Mouse (Mus musculus): ENCODE results near the gene Ybx3. TPM values are rescaled to one million over a fixed set of nuclear protein-coding genes. Genes with fewer than 3 reads are reported as not detected.
A peak's percentile ranks its signal among the peaks of the same experiment; 100 is the strongest.

Gene Ybx3
- total and polyA plus RNA-seq, 2 experiments = 16.8 to 18.3 TPM

GRCm38 (mm10) chr6:131419614-131420013 lies 31.3 kb upstream of the Ybx3 start:
- no peak for TF ChIP-seq CTCF (IDR thresholded peaks at IDR 0.05; ENCODE audit: low read depth, low read length)
- no peak for TF ChIP-seq POLR2A (IDR thresholded peaks at IDR 0.05; ENCODE audit: extremely low read depth, insufficient read depth, low read length)

GRCm38 (mm10) chr6:131418770-131419169 lies 30.5 kb upstream of the Ybx3 start:
- peaks cover 2% of the 10 kb centered on the region for H3K4me1 ChIP-seq (ENCODE audit: control insufficient read depth, insufficient read depth, low read length)
- no peaks in the 10 kb centered on the region for H3K27me3 ChIP-seq (ENCODE audit: control insufficient read depth, insufficient read depth, low read length)
- H3K9ac ChIP-seq (ENCODE audit: low read depth, low read length) = no peak overlapping the region
- peak; percentile 47 for DNase-seq (ENCODE audit: extremely low read depth, low read depth, low spot score)
- no peaks in the 10 kb centered on the region for H3K36me3 ChIP-seq (ENCODE audit: control insufficient read depth, insufficient read depth, low read length)
- H3K79me2 ChIP-seq (ENCODE audit: control insufficient read depth, insufficient read depth, low read length) = no peaks in the 10 kb centered on the region
- H3K27ac ChIP-seq (replicated peaks; ENCODE audit: insufficient read depth, low read depth, low read length) = no peak overlapping the region
- TF ChIP-seq CTCF (IDR thresholded peaks at IDR 0.05; ENCODE audit: low read depth, low read length) = peak; percentile 32; the same call in 1 of the 2 replicates
- no peak for TF ChIP-seq POLR2A (IDR thresholded peaks at IDR 0.05; ENCODE audit: extremely low read depth, insufficient read depth, low read length)
- H3K4me3 ChIP-seq (ENCODE audit: insufficient read depth, low read depth, low read length) = no peak overlapping the region

More at GRCm38 (mm10) chr6:131419614-131420013, 31.3 kb upstream of the Ybx3 start:
- DNase-seq (ENCODE audit: extremely low read depth, low read depth, low spot score) = no peak
- H3K4me1 ChIP-seq (ENCODE audit: control insufficient read depth, insufficient read depth, low read length) = peaks cover 2% of the 10 kb centered on the region
- no peaks in the 10 kb centered on the region for H3K27me3 ChIP-seq (ENCODE audit: control insufficient read depth, insufficient read depth, low read length)
- no peaks in the 10 kb centered on the region for H3K36me3 ChIP-seq (ENCODE audit: control insufficient read depth, insufficient read depth, low read length)
- H3K9ac ChIP-seq (ENCODE audit: low read depth, low read length) = no peak overlapping the region
- no peak overlapping the region for H3K4me3 ChIP-seq (ENCODE audit: insufficient read depth, low read depth, low read length)
- 87% methylated on average over 3 of the region's 3 CpGs for WGBS
- H3K27ac ChIP-seq (replicated peaks; ENCODE audit: insufficient read depth, low read depth, low read length) = no peak overlapping the region
- no peaks in the 10 kb centered on the region for H3K79me2 ChIP-seq (ENCODE audit: control insufficient read depth, insufficient read depth, low read length)

- no peaks in the 10 kb centered on the region for H3K27me3 ChIP-seq (ENCODE audit: control insufficient read depth, insufficient read depth, low read length)
- no peaks in the 10 kb centered on the region for H3K4me1 ChIP-seq (ENCODE audit: control insufficient read depth, insufficient read depth, low read length)
- H3K4me3 ChIP-seq (ENCODE audit: insufficient read depth, low read depth, low read length) = no peak overlapping the region
- no peak overlapping the region for H3K27ac ChIP-seq (replicated peaks; ENCODE audit: insufficient read depth, low read depth, low read length)
- no peaks in the 10 kb centered on the region for H3K36me3 ChIP-seq (ENCODE audit: control insufficient read depth, insufficient read depth, low read length)
- H3K79me2 ChIP-seq (ENCODE audit: control insufficient read depth, insufficient read depth, low read length) = no peaks in the 10 kb centered on the region
- WGBS = 82% methylated on average over 6 of the region's 6 CpGs
- no peak for DNase-seq (ENCODE audit: extremely low read depth, low read depth, low spot score)
- H3K9ac ChIP-seq (ENCODE audit: low read depth, low read length) = no peak overlapping the region
- TF ChIP-seq CTCF (IDR thresholded peaks at IDR 0.05; ENCODE audit: low read depth, low read length) = no peak
- no peak for TF ChIP-seq POLR2A (IDR thresholded peaks at IDR 0.05; ENCODE audit: extremely low read depth, insufficient read depth, low read length)
These were observed 23.0 kb upstream of the Ybx3 start for GRCm38 (mm10) chr6:131411116-131411843.

- no peak for TF ChIP-seq POLR2A (IDR thresholded peaks at IDR 0.05; ENCODE audit: extremely low read depth, insufficient read depth, low read length)
- TF ChIP-seq CTCF (IDR thresholded peaks at IDR 0.05; ENCODE audit: low read depth, low read length) = no peak
- Histone ChIP-seq H3K36me3 (ENCODE audit: control insufficient read depth, insufficient read depth, low read length) (no peaks in the 10 kb centered on the region), H3K9ac (ENCODE audit: low read depth, low read length) (no peak overlapping the region), H3K27ac (replicated peaks; ENCODE audit: insufficient read depth, low read depth, low read length) (no peak overlapping the region), H3K4me1 (ENCODE audit: control insufficient read depth, insufficient read depth, low read length) (no peaks in the 10 kb centered on the region), H3K27me3 (ENCODE audit: control insufficient read depth, insufficient read depth, low read length) (no peaks in the 10 kb centered on the region), H3K79me2 (ENCODE audit: control insufficient read depth, insufficient read depth, low read length) (no peaks in the 10 kb centered on the region), H3K4me3 (ENCODE audit: insufficient read depth, low read depth, low read length) (no peak overlapping the region)
- no peak for DNase-seq (ENCODE audit: extremely low read depth, low read depth, low spot score)
These were observed 18.7 kb upstream of the Ybx3 start for GRCm38 (mm10) chr6:131406957-131407356.

- 30% methylated on average over 2 of the region's 2 CpGs for WGBS
- no peaks in the 10 kb centered on the region for H3K27me3 ChIP-seq (ENCODE audit: control insufficient read depth, insufficient read depth, low read length)
- no peaks in the 10 kb centered on the region for H3K79me2 ChIP-seq (ENCODE audit: control insufficient read depth, insufficient read depth, low read length)
- no peak overlapping the region for H3K27ac ChIP-seq (replicated peaks; ENCODE audit: insufficient read depth, low read depth, low read length)
- H3K36me3 ChIP-seq (ENCODE audit: control insufficient read depth, insufficient read depth, low read length) = no peaks in the 10 kb centered on the region
- TF ChIP-seq CTCF (IDR thresholded peaks at IDR 0.05; ENCODE audit: low read depth, low read length) = no peak
- TF ChIP-seq POLR2A (IDR thresholded peaks at IDR 0.05; ENCODE audit: extremely low read depth, insufficient read depth, low read length) = no peak
- no peak for DNase-seq (ENCODE audit: extremely low read depth, low read depth, low spot score)
- no peak overlapping the region for H3K9ac ChIP-seq (ENCODE audit: low read depth, low read length)
- no peak overlapping the region for H3K4me3 ChIP-seq (ENCODE audit: insufficient read depth, low read depth, low read length)
- no peaks in the 10 kb centered on the region for H3K4me1 ChIP-seq (ENCODE audit: control insufficient read depth, insufficient read depth, low read length)
These were observed 17.6 kb upstream of the Ybx3 start for GRCm38 (mm10) chr6:131405896-131406295.

GRCm38 (mm10) chr6:131405174-131405573 lies 16.9 kb upstream of the Ybx3 start:
- no peaks in the 10 kb centered on the region for H3K4me1 ChIP-seq (ENCODE audit: control insufficient read depth, insufficient read depth, low read length)
- DNase-seq (ENCODE audit: extremely low read depth, low read depth, low spot score) = no peak
- WGBS = 79% methylated on average over 4 of the region's 4 CpGs
- no peak for TF ChIP-seq POLR2A (IDR thresholded peaks at IDR 0.05; ENCODE audit: extremely low read depth, insufficient read depth, low read length)
- TF ChIP-seq CTCF (IDR thresholded peaks at IDR 0.05; ENCODE audit: low read depth, low read length) = no peak
- H3K79me2 ChIP-seq (ENCODE audit: control insufficient read depth, insufficient read depth, low read length) = no peaks in the 10 kb centered on the region
- H3K27ac ChIP-seq (replicated peaks; ENCODE audit: insufficient read depth, low read depth, low read length) = no peak overlapping the region
- H3K9ac ChIP-seq (ENCODE audit: low read depth, low read length) = no peak overlapping the region
- no peak overlapping the region for H3K4me3 ChIP-seq (ENCODE audit: insufficient read depth, low read depth, low read length)
- no peaks in the 10 kb centered on the region for H3K36me3 ChIP-seq (ENCODE audit: control insufficient read depth, insufficient read depth, low read length)
- no peaks in the 10 kb centered on the region for H3K27me3 ChIP-seq (ENCODE audit: control insufficient read depth, insufficient read depth, low read length)

All from liver, adult 2 months (tissue).